Mouse (Mus musculus) mouse trophoblast stem cell (cell line): Measurements from ENCODE around the gene Anapc15-ps.

Source experiments
- in situ Hi-C, 2 experiments: fragments of 300-500 bp; cut with MseI, MboI; formaldehyde crosslinking; loops; 2 replicates in 1 of 2; 3 replicates in 1 of 2; pipeline ENCODE4 v1.15.1; 2025

Gene Anapc15-ps

GRCm38 (mm10) chr10:95669872-95670271, 3.4 kb downstream of the Anapc15-ps start:
- in situ Hi-C loops = no loop called here

GRCm38 (mm10) chr10:95669034-95669433, 4.2 kb downstream of the Anapc15-ps start:
- in situ Hi-C loops = no loop called here

- in situ Hi-C loops = no loop called here
These were observed 5.8 kb downstream of the Anapc15-ps start for GRCm38 (mm10) chr10:95667371-95668030.

- in situ Hi-C loops = no loop called here
These were observed 6.5 kb downstream of the Anapc15-ps start for GRCm38 (mm10) chr10:95666791-95667190.

GRCm38 (mm10) chr10:95665426-95665990, 7.7 kb downstream of the Anapc15-ps start:
- in situ Hi-C loops = no loop called here

- in situ Hi-C loops = no loop called here
These were observed 8.6 kb downstream of the Anapc15-ps start for GRCm38 (mm10) chr10:95664613-95665012.

GRCm38 (mm10) chr10:95660356-95660755, 12.9 kb downstream of the Anapc15-ps start:
- in situ Hi-C loops = no loop called here

GRCm38 (mm10) chr10:95659471-95660150, 13.6 kb downstream of the Anapc15-ps start:
- in situ Hi-C loops = no loop called here

GRCm38 (mm10) chr10:95658836-95659343, 14.4 kb downstream of the Anapc15-ps start:
- in situ Hi-C loops = no loop called here

GRCm38 (mm10) chr10:95656236-95657225, 16.7 kb downstream of the Anapc15-ps start:
- in situ Hi-C loops = no loop called here

- in situ Hi-C loops = no loop called here
These were observed 21.1 kb downstream of the Anapc15-ps start for GRCm38 (mm10) chr10:95652131-95652530.

- in situ Hi-C loops = no loop called here
These were observed 24.8 kb downstream of the Anapc15-ps start for GRCm38 (mm10) chr10:95648326-95648888.

- in situ Hi-C loops = no loop called here
These were observed 26.1 kb downstream of the Anapc15-ps start for GRCm38 (mm10) chr10:95647128-95647527.

- in situ Hi-C loops = no loop called here
These were observed 26.7 kb downstream of the Anapc15-ps start for GRCm38 (mm10) chr10:95646576-95646975.

- in situ Hi-C loops = no loop called here
These were observed 29.4 kb downstream of the Anapc15-ps start for GRCm38 (mm10) chr10:95643696-95644360.

GRCm38 (mm10) chr10:95643042-95643441, 30.2 kb downstream of the Anapc15-ps start:
- in situ Hi-C loops = no loop called here

GRCm38 (mm10) chr10:95641335-95641734, 31.9 kb downstream of the Anapc15-ps start:
- in situ Hi-C loops = no loop called here

GRCm38 (mm10) chr10:95639429-95639828, 33.8 kb downstream of the Anapc15-ps start:
- in situ Hi-C loops = no loop called here

- in situ Hi-C loops = no loop called here
These were observed 38.5 kb downstream of the Anapc15-ps start for GRCm38 (mm10) chr10:95634751-95635150.

- in situ Hi-C loops = no loop called here
These were observed 39.0 kb downstream of the Anapc15-ps start for GRCm38 (mm10) chr10:95634261-95634660.

GRCm38 (mm10) chr10:95631568-95631967, 41.7 kb downstream of the Anapc15-ps start:
- in situ Hi-C loops = no loop called here
